Mouse (Mus musculus): Measurements from ENCODE around the gene Dync2li1. TPM values are rescaled to one million over a fixed set of nuclear protein-coding genes. Genes with fewer than 3 reads are reported as not detected.

Dync2li1 gene
- polyA plus RNA-seq, 1 experiment from 2014 or later, result 32.9 TPM

GRCm38 (mm10) chr17:84631836-84632235 is 5.5 kb downstream of the Dync2li1 start:
- Histone ChIP-seq H3K27me3 (ENCODE audit: control insufficient read depth, insufficient read depth, low read length) (no peaks in the 10 kb centered on the region), H3K4me2 (ENCODE audit: low read depth, low read length) (no peak overlapping the region)
- 87% methylated on average over 6 of the region's 6 CpGs for WGBS

GRCm38 (mm10) chr17:84633443-84633842 is 7.1 kb downstream of the Dync2li1 start:
- 74% methylated on average over 13 of the region's 13 CpGs for WGBS
- H3K4me2 ChIP-seq (ENCODE audit: low read depth, low read length), result no peak overlapping the region
- no peak for ATAC-seq (ENCODE audit: insufficient read depth, low FRiP score)
- no peaks in the 10 kb centered on the region for H3K36me3 ChIP-seq (ENCODE audit: control insufficient read depth, insufficient read depth, low read length)
- peaks cover 4% of the 10 kb centered on the region; the same call in 1 of the 2 replicates for H3K4me1 ChIP-seq (ENCODE audit: control insufficient read depth, insufficient read depth, low read length)
- H3K9me3 ChIP-seq (replicated peaks; ENCODE audit: control insufficient read depth, low read length), result no peaks in the 10 kb centered on the region
- H3K9ac ChIP-seq (ENCODE audit: low read length), result no peak overlapping the region
- H3K4me3 ChIP-seq (replicated peaks; ENCODE audit: low read length), result no peak overlapping the region
- H3K27me3 ChIP-seq (ENCODE audit: control insufficient read depth, insufficient read depth, low read length), result no peaks in the 10 kb centered on the region
- no peak overlapping the region for H3K27ac ChIP-seq (ENCODE audit: low read length)

More at GRCm38 (mm10) chr17:84631836-84632235, 5.5 kb downstream of the Dync2li1 start:
- H3K9me3 ChIP-seq (replicated peaks; ENCODE audit: control insufficient read depth, low read length), result no peaks in the 10 kb centered on the region
- 0 out of 2 replicates have a peak, but pooled peaks cover 6% of the 10 kb centered on the region for H3K4me1 ChIP-seq (ENCODE audit: control insufficient read depth, insufficient read depth, low read length)
- no peaks in the 10 kb centered on the region for H3K36me3 ChIP-seq (ENCODE audit: control insufficient read depth, insufficient read depth, low read length)
- ATAC-seq (ENCODE audit: insufficient read depth, low FRiP score), result no peak
- no peak overlapping the region for H3K27ac ChIP-seq (ENCODE audit: low read length)
- no peak overlapping the region for H3K4me3 ChIP-seq (replicated peaks; ENCODE audit: low read length)
- no peak overlapping the region for H3K9ac ChIP-seq (ENCODE audit: low read length)

- 45% methylated on average over 8 of the region's 8 CpGs for WGBS
- Histone ChIP-seq H3K27ac (ENCODE audit: low read length) (no peak overlapping the region), H3K27me3 (ENCODE audit: control insufficient read depth, insufficient read depth, low read length) (no peaks in the 10 kb centered on the region), H3K9ac (ENCODE audit: low read length) (no peak overlapping the region), H3K4me3 (replicated peaks; ENCODE audit: low read length) (no peak overlapping the region), H3K4me2 (ENCODE audit: low read depth, low read length) (no peak overlapping the region), H3K9me3 (replicated peaks; ENCODE audit: control insufficient read depth, low read length) (no peaks in the 10 kb centered on the region), H3K36me3 (ENCODE audit: control insufficient read depth, insufficient read depth, low read length) (no peaks in the 10 kb centered on the region), H3K4me1 (ENCODE audit: control insufficient read depth, insufficient read depth, low read length) (peaks cover 6% of the 10 kb centered on the region; the same call in 1 of the 2 replicates)
- no peak for ATAC-seq (ENCODE audit: insufficient read depth, low FRiP score)
Observed at GRCm38 (mm10) chr17:84636328-84636727, 10.0 kb downstream of the Dync2li1 start.

- Histone ChIP-seq H3K27ac (ENCODE audit: low read length) (no peak overlapping the region), H3K36me3 (ENCODE audit: control insufficient read depth, insufficient read depth, low read length) (no peaks in the 10 kb centered on the region), H3K9me3 (replicated peaks; ENCODE audit: control insufficient read depth, low read length) (no peaks in the 10 kb centered on the region), H3K4me3 (replicated peaks; ENCODE audit: low read length) (no peak overlapping the region), H3K9ac (ENCODE audit: low read length) (no peak overlapping the region), H3K4me1 (ENCODE audit: control insufficient read depth, insufficient read depth, low read length) (peaks cover 6% of the 10 kb centered on the region; the same call in 1 of the 2 replicates), H3K4me2 (ENCODE audit: low read depth, low read length) (no peak overlapping the region), H3K27me3 (ENCODE audit: control insufficient read depth, insufficient read depth, low read length) (no peaks in the 10 kb centered on the region)
- 85% methylated on average over 6 of the region's 6 CpGs for WGBS
- ATAC-seq (ENCODE audit: insufficient read depth, low FRiP score), result no peak
Observed at GRCm38 (mm10) chr17:84637971-84638370, 11.7 kb downstream of the Dync2li1 start.

GRCm38 (mm10) chr17:84639796-84640378 is 13.6 kb downstream of the Dync2li1 start:
- 74% methylated on average over 10 of the region's 10 CpGs for WGBS
- H3K4me1 ChIP-seq (ENCODE audit: control insufficient read depth, insufficient read depth, low read length), result peaks cover 6% of the 10 kb centered on the region; the same call in 1 of the 2 replicates
- no peak overlapping the region for H3K4me3 ChIP-seq (replicated peaks; ENCODE audit: low read length)
- ATAC-seq (ENCODE audit: insufficient read depth, low FRiP score), result no peak
- H3K27ac ChIP-seq (ENCODE audit: low read length), result no peak overlapping the region
- no peaks in the 10 kb centered on the region for H3K27me3 ChIP-seq (ENCODE audit: control insufficient read depth, insufficient read depth, low read length)
- H3K9me3 ChIP-seq (replicated peaks; ENCODE audit: control insufficient read depth, low read length), result no peaks in the 10 kb centered on the region
- no peak overlapping the region for H3K4me2 ChIP-seq (ENCODE audit: low read depth, low read length)
- H3K9ac ChIP-seq (ENCODE audit: low read length), result no peak overlapping the region
- no peaks in the 10 kb centered on the region for H3K36me3 ChIP-seq (ENCODE audit: control insufficient read depth, insufficient read depth, low read length)

GRCm38 (mm10) chr17:84641893-84642292 is 15.6 kb downstream of the Dync2li1 start:
- 47% methylated on average over 3 of the region's 3 CpGs for WGBS
- Histone ChIP-seq H3K27me3 (ENCODE audit: control insufficient read depth, insufficient read depth, low read length) (no peaks in the 10 kb centered on the region), H3K4me3 (replicated peaks; ENCODE audit: low read length) (no peak overlapping the region), H3K36me3 (ENCODE audit: control insufficient read depth, insufficient read depth, low read length) (no peaks in the 10 kb centered on the region), H3K4me2 (ENCODE audit: low read depth, low read length) (no peak overlapping the region), H3K9ac (ENCODE audit: low read length) (no peak overlapping the region), H3K4me1 (ENCODE audit: control insufficient read depth, insufficient read depth, low read length) (peaks cover 6% of the 10 kb centered on the region; the same call in 1 of the 2 replicates), H3K9me3 (replicated peaks; ENCODE audit: control insufficient read depth, low read length) (no peaks in the 10 kb centered on the region), H3K27ac (ENCODE audit: low read length) (no peak overlapping the region)
- ATAC-seq (ENCODE audit: insufficient read depth, low FRiP score), result no peak

GRCm38 (mm10) chr17:84642324-84642723 is 16.0 kb downstream of the Dync2li1 start:
- ATAC-seq (ENCODE audit: insufficient read depth, low FRiP score), result no peak
- Histone ChIP-seq H3K4me3 (replicated peaks; ENCODE audit: low read length) (no peak overlapping the region), H3K4me1 (ENCODE audit: control insufficient read depth, insufficient read depth, low read length) (0 out of 2 replicates have a peak, but pooled peaks cover 6% of the 10 kb centered on the region), H3K27me3 (ENCODE audit: control insufficient read depth, insufficient read depth, low read length) (no peaks in the 10 kb centered on the region), H3K36me3 (ENCODE audit: control insufficient read depth, insufficient read depth, low read length) (no peaks in the 10 kb centered on the region), H3K9me3 (replicated peaks; ENCODE audit: control insufficient read depth, low read length) (no peaks in the 10 kb centered on the region), H3K9ac (ENCODE audit: low read length) (no peak overlapping the region), H3K4me2 (ENCODE audit: low read depth, low read length) (no peak overlapping the region), H3K27ac (ENCODE audit: low read length) (no peak overlapping the region)
- WGBS, result 69% methylated on average over 9 of the region's 9 CpGs

- Histone ChIP-seq H3K27me3 (ENCODE audit: control insufficient read depth, insufficient read depth, low read length) (no peaks in the 10 kb centered on the region), H3K9me3 (replicated peaks; ENCODE audit: control insufficient read depth, low read length) (no peaks in the 10 kb centered on the region), H3K4me3 (replicated peaks; ENCODE audit: low read length) (no peak overlapping the region), H3K4me2 (ENCODE audit: low read depth, low read length) (no peak overlapping the region), H3K4me1 (ENCODE audit: control insufficient read depth, insufficient read depth, low read length) (0 out of 2 replicates have a peak, but pooled peaks cover 3% of the 10 kb centered on the region), H3K27ac (ENCODE audit: low read length) (no peak overlapping the region), H3K9ac (ENCODE audit: low read length) (no peak overlapping the region), H3K36me3 (ENCODE audit: control insufficient read depth, insufficient read depth, low read length) (no peaks in the 10 kb centered on the region)
- WGBS, result 52% methylated on average over 16 of the region's 16 CpGs
- ATAC-seq (ENCODE audit: insufficient read depth, low FRiP score), result no peak
Observed at GRCm38 (mm10) chr17:84644292-84645050, 18.2 kb downstream of the Dync2li1 start.

GRCm38 (mm10) chr17:84645119-84645518 is 18.8 kb downstream of the Dync2li1 start:
- no peaks in the 10 kb centered on the region for H3K36me3 ChIP-seq (ENCODE audit: control insufficient read depth, insufficient read depth, low read length)
- no peaks in the 10 kb centered on the region for H3K9me3 ChIP-seq (replicated peaks; ENCODE audit: control insufficient read depth, low read length)

More at GRCm38 (mm10) chr17:84645119-84645518, 18.8 kb downstream of the Dync2li1 start:
- Histone ChIP-seq H3K4me3 (replicated peaks; ENCODE audit: low read length) (no peak overlapping the region), H3K27me3 (ENCODE audit: control insufficient read depth, insufficient read depth, low read length) (no peaks in the 10 kb centered on the region), H3K9ac (ENCODE audit: low read length) (no peak overlapping the region), H3K4me2 (ENCODE audit: low read depth, low read length) (no peak overlapping the region), H3K27ac (ENCODE audit: low read length) (no peak overlapping the region), H3K4me1 (ENCODE audit: control insufficient read depth, insufficient read depth, low read length) (0 out of 2 replicates have a peak, but pooled peaks cover 3% of the 10 kb centered on the region)
- no peak for ATAC-seq (ENCODE audit: insufficient read depth, low FRiP score)
- WGBS, result 40% methylated on average over 9 of the region's 9 CpGs
